ENCODE assay signal across 14 mouse cellular contexts in genomic region chr14:26587116-26587515, GRCm38 (mm10). TPM values are rescaled to one million over a fixed set of nuclear protein-coding genes. Genes with fewer than 3 reads are reported as not detected.
A peak's percentile ranks its signal among the peaks of the same experiment; 100 is the strongest.
DNase-seq lines count a peak whose midpoint lies in the region; ATAC-seq and TF ChIP-seq lines count a peak whose summit lies in the region.
"Had no signal": no experiment of that assay in that cellular context is flagged by ENCODE, and none has a peak within 500 bp of the region (broad histone marks: within the 10 kb centered on the region; RNA-seq: fewer than 3 reads in every experiment).

No protein-coding gene starts in this region.

- no peaks in the 10 kb centered on the region for H3K27me3 ChIP-seq in lung, embryonic 14.5 days (ENCODE audit: insufficient read depth, low read length)
- H3K27me3 ChIP-seq in liver, embryonic 11.5 days (replicated peaks; ENCODE audit: control insufficient read depth, insufficient read depth, low read length) = no peaks in the 10 kb centered on the region
- no peaks in the 10 kb centered on the region for H3K27me3 ChIP-seq in stomach, postnatal 0 days (ENCODE audit: control insufficient read depth, insufficient read depth, low read length)
- H3K27me3 ChIP-seq in midbrain, embryonic 13.5 days = no peaks in the 10 kb centered on the region
- H3K27me3 ChIP-seq: neural tube, embryonic 13.5 days had no signal

- H3K4me2 ChIP-seq in lung, embryonic 14.5 days = peak overlapping the region; percentile 7; the same call in 1 of the 2 replicates
- no peak overlapping the region; the same call in 1 of the 2 replicates for H3K4me2 ChIP-seq in liver, embryonic 11.5 days
- H3K4me2 ChIP-seq in stomach, postnatal 0 days (replicated peaks; ENCODE audit: low read depth) = 0 out of 2 replicates have a peak overlapping the region, but pooled peaks have one; percentile 8
- no peak overlapping the region for H3K4me2 ChIP-seq in midbrain, embryonic 13.5 days (replicated peaks)
- H3K4me2 ChIP-seq: neural tube, embryonic 13.5 days had no signal

- peaks cover 4% of the 10 kb centered on the region; the same call in 1 of the 2 replicates for H3K36me3 ChIP-seq in lung, embryonic 14.5 days (ENCODE audit: insufficient read depth)
- peaks cover 1% of the 10 kb centered on the region for H3K36me3 ChIP-seq in liver, embryonic 11.5 days (ENCODE audit: control insufficient read depth, insufficient read depth, low read length)
- no peaks in the 10 kb centered on the region for H3K36me3 ChIP-seq in stomach, postnatal 0 days (ENCODE audit: control insufficient read depth, insufficient read depth, low read length)
- H3K36me3 ChIP-seq in midbrain, embryonic 13.5 days = 0 out of 2 replicates have a peak, but pooled peaks cover 5% of the 10 kb centered on the region

- no peak for DNase-seq in gastrocnemius, adult 2 months
- DNase-seq in gastrocnemius, adult 18-20 months (ENCODE audit: low spot score) = no peak
- peak; percentile 68 for DNase-seq in lung, embryonic 14.5 days
- no peak for DNase-seq in lung, adult 18-20 months
- no peak for DNase-seq in liver, embryonic 11.5 days (ENCODE audit: low spot score)
- DNase-seq in stomach, postnatal 0 days (ENCODE audit: low spot score) = no peak
- no peak for DNase-seq in layer of hippocampus, adult 11-12 months (ENCODE audit: low spot score)
- DNase-seq: forebrain, postnatal 0 days; heart, adult 11 months; kidney, adult 11 months; thymus, adult 18-20 months had no signal

- peak overlapping the region; percentile 46 for H3K27ac ChIP-seq in gastrocnemius, adult 2 months
- peak overlapping the region; percentile 67 for H3K27ac ChIP-seq in lung, embryonic 14.5 days (ENCODE audit: low read depth)
- H3K27ac ChIP-seq in liver, embryonic 11.5 days (ENCODE audit: low read depth, low read length) = peak overlapping the region; percentile 80
- peak overlapping the region; percentile 75 for H3K27ac ChIP-seq in stomach, postnatal 0 days (replicated peaks)
- no peak overlapping the region for H3K27ac ChIP-seq in midbrain, embryonic 13.5 days
- H3K27ac ChIP-seq: midbrain, embryonic 10.5 days; neural tube, embryonic 13.5 days had no signal

- no peak overlapping the region for H3K4me3 ChIP-seq in gastrocnemius, adult 2 months
- H3K4me3 ChIP-seq in lung, embryonic 14.5 days (ENCODE audit: low read depth, low read length) = no peak overlapping the region
- H3K4me3 ChIP-seq in liver, embryonic 11.5 days (ENCODE audit: low read depth, low read length) = no peak overlapping the region
- H3K4me3 ChIP-seq in stomach, postnatal 0 days (ENCODE audit: low read depth, low read length) = no peak overlapping the region
- no peak overlapping the region for H3K4me3 ChIP-seq in midbrain, embryonic 13.5 days (replicated peaks)
- H3K4me3 ChIP-seq: midbrain, embryonic 10.5 days; neural tube, embryonic 13.5 days had no signal

- intact Hi-C loops in gastrocnemius, adult 2 months (cut with DNase I) = no loop called here

- no peak overlapping the region for H3K9ac ChIP-seq in lung, embryonic 14.5 days
- H3K9ac ChIP-seq in liver, embryonic 11.5 days (ENCODE audit: low read depth, low read length) = no peak overlapping the region
- H3K9ac ChIP-seq in stomach, postnatal 0 days (ENCODE audit: low read length) = no peak overlapping the region
- H3K9ac ChIP-seq in midbrain, embryonic 13.5 days (replicated peaks) = no peak overlapping the region
- H3K9ac ChIP-seq: forebrain, postnatal 0 days; neural tube, embryonic 13.5 days had no signal

- no peaks in the 10 kb centered on the region for H3K9me3 ChIP-seq in lung, embryonic 14.5 days (ENCODE audit: low read depth, low read length)
- no peaks in the 10 kb centered on the region for H3K9me3 ChIP-seq in liver, embryonic 11.5 days (ENCODE audit: control insufficient read depth, low read length)
- H3K9me3 ChIP-seq in stomach, postnatal 0 days (ENCODE audit: control insufficient read depth, low read length) = no peaks in the 10 kb centered on the region
- no peaks in the 10 kb centered on the region for H3K9me3 ChIP-seq in midbrain, embryonic 13.5 days
- H3K9me3 ChIP-seq: neural tube, embryonic 13.5 days had no signal

- H3K4me1 ChIP-seq in lung, embryonic 14.5 days (ENCODE audit: insufficient read depth) = 0 out of 2 replicates have a peak, but pooled peaks cover 4% of the 10 kb centered on the region
- H3K4me1 ChIP-seq in liver, embryonic 11.5 days (replicated peaks; ENCODE audit: control insufficient read depth, insufficient read depth, low read length) = peaks cover 24% of the 10 kb centered on the region
- peaks cover under 1% of the 10 kb centered on the region; the same call in 1 of the 2 replicates for H3K4me1 ChIP-seq in stomach, postnatal 0 days (replicated peaks; ENCODE audit: control insufficient read depth, insufficient read depth)
- H3K4me1 ChIP-seq in midbrain, embryonic 13.5 days (replicated peaks) = peaks cover under 1% of the 10 kb centered on the region; the same call in 1 of the 2 replicates
- H3K4me1 ChIP-seq: midbrain, embryonic 10.5 days had no signal

- peak; percentile 81 for ATAC-seq in lung, embryonic 14.5 days (ENCODE audit: insufficient read depth)
- ATAC-seq in liver, embryonic 11.5 days (replicated peaks; ENCODE audit: low FRiP score) = peak; percentile 87
- ATAC-seq in stomach, postnatal 0 days (ENCODE audit: low FRiP score, low TSS enrichment) = peak; percentile 50
- ATAC-seq in midbrain, embryonic 13.5 days = no peak
- ATAC-seq: forebrain, postnatal 0 days had no signal

- TF ChIP-seq EP300 in stomach, postnatal 0 days (optimal IDR thresholded peaks at IDR 0.05) = no peak

- TF ChIP-seq CTCF in gastrocnemius, adult 2 months (IDR thresholded peaks at IDR 0.05) = no peak
- TF ChIP-seq CTCF in lung, embryonic 14.5 days (IDR thresholded peaks at IDR 0.05; ENCODE audit: low read depth) = no peak
- TF ChIP-seq CTCF in stomach, postnatal 0 days (IDR thresholded peaks at IDR 0.05; ENCODE audit: low read depth) = no peak

RNA-seq across cellular contexts. Expression of gene Dennd6a, which starts 13.5 kb away (rescaled TPM):
- total RNA-seq in gastrocnemius, adult 2 months (2021) = 1 to 10 TPM; 8.2 to 8.5 TPM
- total RNA-seq in gastrocnemius, adult 18-20 months (2021) = 1 to 10 TPM; 6.7 to 7.8 TPM
- polyA plus RNA-seq in lung, embryonic 14.5 days (2014; fragmentation: Nextera tagmentation; extraction: Ambion mirVana) = 38.9 and 39.1 TPM in 2 replicates
- polyA plus RNA-seq in liver, embryonic 11.5 days (2014; fragmentation: Nextera tagmentation; extraction: Ambion mirVana) = 24.8 and 27.8 TPM in 2 replicates
- 27.0 TPM in 2 replicates for polyA plus RNA-seq in stomach, postnatal 0 days (2015; fragmentation: Nextera tagmentation; extraction: Ambion mirVana)
- 19.7 and 21.8 TPM in 2 replicates for polyA plus RNA-seq in midbrain, embryonic 13.5 days (2015; fragmentation: Nextera tagmentation; extraction: Ambion mirVana)

RNA-seq across cellular contexts. Expression of gene Arf4, which starts 50.8 kb away (rescaled TPM):
- total RNA-seq in gastrocnemius, adult 2 months (2021) = 10 to 100 TPM; 27.0 to 36.3 TPM
- total RNA-seq in gastrocnemius, adult 18-20 months (2021) = 10 to 100 TPM; 26.2 to 37.1 TPM
- polyA plus RNA-seq in lung, embryonic 14.5 days (2014; fragmentation: Nextera tagmentation; extraction: Ambion mirVana) = 586 and 611 TPM in 2 replicates
- 347 and 363 TPM in 2 replicates for polyA plus RNA-seq in liver, embryonic 11.5 days (2014; fragmentation: Nextera tagmentation; extraction: Ambion mirVana)
- polyA plus RNA-seq in stomach, postnatal 0 days (2015; fragmentation: Nextera tagmentation; extraction: Ambion mirVana) = 411 and 419 TPM in 2 replicates
- polyA plus RNA-seq in midbrain, embryonic 13.5 days (2015; fragmentation: Nextera tagmentation; extraction: Ambion mirVana) = 579 and 596 TPM in 2 replicates

RNA-seq across cellular contexts. Expression of gene Slmap, which starts 52.4 kb away (rescaled TPM):
- total RNA-seq in gastrocnemius, adult 2 months (2021) = 100 to 1,000 TPM in 1 of 2 experiments, 10 to 100 TPM in 1; 65.4 to 115 TPM
- 10 to 100 TPM; 73.5 to 95.6 TPM for total RNA-seq in gastrocnemius, adult 18-20 months (2021)
- polyA plus RNA-seq in lung, embryonic 14.5 days (2014; fragmentation: Nextera tagmentation; extraction: Ambion mirVana) = 30.1 and 31.4 TPM in 2 replicates
- polyA plus RNA-seq in liver, embryonic 11.5 days (2014; fragmentation: Nextera tagmentation; extraction: Ambion mirVana) = 27.5 and 28.4 TPM in 2 replicates
- 69.0 and 76.5 TPM in 2 replicates for polyA plus RNA-seq in stomach, postnatal 0 days (2015; fragmentation: Nextera tagmentation; extraction: Ambion mirVana)
- polyA plus RNA-seq in midbrain, embryonic 13.5 days (2015; fragmentation: Nextera tagmentation; extraction: Ambion mirVana) = 12.5 and 14.6 TPM in 2 replicates

Comparison
In these comparisons a context has a peak if more than half of its experiments do, and no peak if none do; other contexts are left out.
1. H3K4me2 ChIP-seq: peak in lung, embryonic 14.5 days (single experiment) and stomach, postnatal 0 days (single experiment); none in liver, embryonic 11.5 days (single experiment) and midbrain, embryonic 13.5 days (single experiment).